ENCODE assay signal across 11 mouse cellular contexts in the genomic region with DNA sequence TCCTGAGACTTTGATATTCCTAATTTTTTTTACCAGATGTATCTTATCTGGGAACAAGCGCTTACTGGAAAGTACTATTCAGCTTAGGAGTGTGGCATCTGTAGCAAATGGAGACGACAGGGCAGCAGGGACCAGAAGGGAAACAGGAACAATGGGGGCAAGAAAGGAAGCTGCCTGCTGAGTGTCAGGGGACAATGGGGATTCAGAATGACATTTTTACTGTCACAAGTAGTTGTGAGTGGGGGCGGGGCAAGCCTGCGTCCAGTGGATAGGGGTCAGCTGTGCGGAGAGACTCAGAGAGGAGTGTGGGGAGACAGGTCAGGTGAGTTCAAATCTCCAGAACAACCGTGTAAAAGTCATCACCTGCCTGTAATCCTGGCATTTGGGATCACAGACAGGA. TPM values are rescaled to one million over a fixed set of nuclear protein-coding genes. Genes with fewer than 3 reads are reported as not detected.
DNase-seq lines count a peak whose midpoint lies in the region; ATAC-seq and TF ChIP-seq lines count a peak whose summit lies in the region.
"Had no signal": no experiment of that assay in that cellular context is flagged by ENCODE, and none has a peak within 500 bp of the region (broad histone marks: within the 10 kb centered on the region; RNA-seq: fewer than 3 reads in every experiment).

No protein-coding gene starts in this region.

- DNase-seq in heart, adult 2 months: no peak
- DNase-seq in lung, embryonic 14.5 days: peak; percentile 46
- DNase-seq in lung, adult 2 months: no peak
- peak; percentile 74 for DNase-seq in embryo, embryonic 10.5 days (ENCODE audit: low spot score)
- DNase-seq in lung, postnatal 10 days: peak; percentile 49
- DNase-seq: cerebellum, adult 11-12 months had no signal

- H3K4me3 ChIP-seq in heart, embryonic 11.5 days (ENCODE audit: low read depth, low read length): no peak overlapping the region
- no peak overlapping the region for H3K4me3 ChIP-seq in heart, adult 2 months
- no peak overlapping the region for H3K4me3 ChIP-seq in lung, embryonic 14.5 days (ENCODE audit: low read depth, low read length)
- H3K4me3 ChIP-seq in lung, adult 2 months (replicated peaks; ENCODE audit: extremely low read depth, low read depth, low read length): no peak overlapping the region
- no peak overlapping the region for H3K4me3 ChIP-seq in liver, embryonic 12.5 days
- H3K4me3 ChIP-seq: limb, embryonic 15.5 days; neural tube, embryonic 13.5 days had no signal

- H3K9ac ChIP-seq in heart, embryonic 11.5 days (ENCODE audit: low read depth, low read length): no peak overlapping the region
- H3K9ac ChIP-seq in heart, adult 2 months (ENCODE audit: low read depth, low read length): no peak overlapping the region
- H3K9ac ChIP-seq in lung, embryonic 14.5 days: no peak overlapping the region
- no peak overlapping the region for H3K9ac ChIP-seq in liver, embryonic 12.5 days
- H3K9ac ChIP-seq: limb, embryonic 15.5 days; neural tube, embryonic 13.5 days had no signal

- no peaks in the 10 kb centered on the region for H3K79me2 ChIP-seq in heart, adult 2 months (replicated peaks; ENCODE audit: control insufficient read depth, insufficient read depth, low read length)

- WGBS in heart, embryonic 11.5 days (ENCODE audit: insufficient replicate concordance): 11% methylated on average over 6 of the region's 6 CpGs
- WGBS in heart, adult 2 months: 33% methylated on average over 6 of the region's 6 CpGs
- 25% methylated on average over 6 of the region's 6 CpGs for WGBS in lung, embryonic 14.5 days
- WGBS in lung, adult 2 months: 27% methylated on average over 6 of the region's 6 CpGs
- 22% methylated on average over 6 of the region's 6 CpGs for WGBS in liver, embryonic 12.5 days (ENCODE audit: insufficient replicate concordance)

- no peak for TF ChIP-seq CTCF in heart, adult 2 months (IDR thresholded peaks at IDR 0.05)
- TF ChIP-seq CTCF in lung, embryonic 14.5 days (IDR thresholded peaks at IDR 0.05; ENCODE audit: low read depth): no peak
- TF ChIP-seq CTCF in lung, adult 2 months (IDR thresholded peaks at IDR 0.05; ENCODE audit: insufficient read depth, low read length): no peak

- H3K36me3 ChIP-seq in heart, embryonic 11.5 days (ENCODE audit: control insufficient read depth, insufficient read depth, low read length): no peaks in the 10 kb centered on the region
- no peaks in the 10 kb centered on the region for H3K36me3 ChIP-seq in heart, adult 2 months (ENCODE audit: control insufficient read depth, insufficient read depth, low read length)
- no peaks in the 10 kb centered on the region for H3K36me3 ChIP-seq in lung, embryonic 14.5 days (ENCODE audit: insufficient read depth)
- H3K36me3 ChIP-seq in liver, embryonic 12.5 days: no peaks in the 10 kb centered on the region
- H3K36me3 ChIP-seq: limb, embryonic 15.5 days; neural tube, embryonic 13.5 days had no signal

- H3K9me3 ChIP-seq in heart, embryonic 11.5 days (replicated peaks; ENCODE audit: control insufficient read depth, low read length): no peaks in the 10 kb centered on the region
- no peaks in the 10 kb centered on the region for H3K9me3 ChIP-seq in lung, embryonic 14.5 days (ENCODE audit: low read depth, low read length)
- H3K9me3 ChIP-seq in liver, embryonic 12.5 days (replicated peaks): no peaks in the 10 kb centered on the region
- H3K9me3 ChIP-seq: limb, embryonic 15.5 days; neural tube, embryonic 13.5 days had no signal

- no peak for TF ChIP-seq POLR2A in heart, adult 2 months (IDR thresholded peaks at IDR 0.05; ENCODE audit: insufficient read depth, low read depth, low read length)
- no peak for TF ChIP-seq POLR2A in lung, adult 2 months (IDR thresholded peaks at IDR 0.05; ENCODE audit: borderline replicate concordance, extremely low read depth, low read depth, low read length)

- peaks cover 4% of the 10 kb centered on the region; the same call in 1 of the 2 replicates for H3K4me1 ChIP-seq in heart, embryonic 11.5 days (ENCODE audit: control insufficient read depth, insufficient read depth, low read length)
- no peaks in the 10 kb centered on the region for H3K4me1 ChIP-seq in heart, adult 2 months (ENCODE audit: control insufficient read depth, insufficient read depth, low read length)
- H3K4me1 ChIP-seq in lung, embryonic 14.5 days (ENCODE audit: insufficient read depth): peaks cover 4% of the 10 kb centered on the region; the same call in 1 of the 2 replicates
- peaks cover 6% of the 10 kb centered on the region; the same call in 1 of the 2 replicates for H3K4me1 ChIP-seq in lung, adult 2 months (ENCODE audit: control insufficient read depth, insufficient read depth, low read length)
- peaks cover 10% of the 10 kb centered on the region; the same call in 1 of the 2 replicates for H3K4me1 ChIP-seq in liver, embryonic 12.5 days

- no peak overlapping the region for H3K4me2 ChIP-seq in heart, embryonic 11.5 days
- H3K4me2 ChIP-seq in lung, embryonic 14.5 days: no peak overlapping the region
- no peak overlapping the region for H3K4me2 ChIP-seq in liver, embryonic 12.5 days
- H3K4me2 ChIP-seq: limb, embryonic 15.5 days; neural tube, embryonic 13.5 days had no signal

- no peak overlapping the region for H3K27ac ChIP-seq in heart, embryonic 11.5 days (ENCODE audit: low read depth, low read length)
- no peak overlapping the region for H3K27ac ChIP-seq in heart, adult 2 months
- no peak overlapping the region for H3K27ac ChIP-seq in lung, embryonic 14.5 days (ENCODE audit: low read depth)
- H3K27ac ChIP-seq in liver, embryonic 12.5 days: no peak overlapping the region
- H3K27ac ChIP-seq: limb, embryonic 15.5 days; neural tube, embryonic 13.5 days had no signal

- no peaks in the 10 kb centered on the region for H3K27me3 ChIP-seq in heart, embryonic 11.5 days (ENCODE audit: control insufficient read depth, insufficient read depth, low read length)
- no peaks in the 10 kb centered on the region for H3K27me3 ChIP-seq in heart, adult 2 months (ENCODE audit: control insufficient read depth, insufficient read depth, low read length)
- H3K27me3 ChIP-seq in lung, embryonic 14.5 days (ENCODE audit: insufficient read depth, low read length): no peaks in the 10 kb centered on the region
- H3K27me3 ChIP-seq in liver, embryonic 12.5 days (replicated peaks): no peaks in the 10 kb centered on the region
- H3K27me3 ChIP-seq: limb, embryonic 15.5 days; neural tube, embryonic 13.5 days had no signal

- ATAC-seq in heart, embryonic 11.5 days (replicated peaks; ENCODE audit: insufficient number of reproducible peaks, low FRiP score, low TSS enrichment): peak; percentile 57; the same call in 1 of the 2 replicates
- no peak; the same call in 1 of the 2 replicates for ATAC-seq in lung, embryonic 14.5 days (ENCODE audit: insufficient read depth)
- no peak for ATAC-seq in liver, embryonic 12.5 days
- no peak for ATAC-seq in inflammation-experienced regulatory T-cells, adult 6 months

- no peak for TF ChIP-seq EP300 in heart, adult 2 months (IDR thresholded peaks at IDR 0.05; ENCODE audit: insufficient read depth, low read depth, low read length)

- intact Hi-C loops in heart, adult 2 months (cut with DNase I): no loop called here

RNA-seq across cellular contexts. Expression of a gene that starts 52.3 kb away (rescaled TPM):
- polyA plus RNA-seq in heart, embryonic 11.5 days (2014; fragmentation: Nextera tagmentation; extraction: Ambion mirVana): 16.9 and 21.4 TPM in 2 replicates
- 10 to 100 TPM; 63.2 to 67.2 TPM for total RNA-seq in heart, adult 2 months (2021)
- 13.5 and 34.8 TPM in 2 replicates for polyA plus RNA-seq in heart, adult 2 months (2012; rRNA removed)
- polyA plus RNA-seq in lung, embryonic 14.5 days (2014; fragmentation: Nextera tagmentation; extraction: Ambion mirVana): 33.3 and 36.5 TPM in 2 replicates
- 30.4 and 37.3 TPM in 2 replicates for polyA plus RNA-seq in lung, adult 2 months (2012; rRNA removed)
- 12.0 and 12.2 TPM in 2 replicates for polyA plus RNA-seq in liver, embryonic 12.5 days (2016; fragmentation: Nextera tagmentation; extraction: Ambion mirVana)
- 10 to 100 TPM; 24.4 to 29.1 (median 27.5) TPM for polyA plus RNA-seq in inflammation-experienced regulatory T-cells, adult 6 months (2017; shearing (Covaris generic))

Comparison
In these comparisons a context has a peak if more than half of its experiments do, and no peak if none do; other contexts are left out.
1. DNase-seq: peak in lung, embryonic 14.5 days (single experiment), embryo, embryonic 10.5 days (single experiment) and lung, postnatal 10 days (single experiment); none in heart, adult 2 months (0 of 2) and lung, adult 2 months (single experiment).